ENCODE assay signal across 14 mouse cellular contexts in the genomic region with DNA sequence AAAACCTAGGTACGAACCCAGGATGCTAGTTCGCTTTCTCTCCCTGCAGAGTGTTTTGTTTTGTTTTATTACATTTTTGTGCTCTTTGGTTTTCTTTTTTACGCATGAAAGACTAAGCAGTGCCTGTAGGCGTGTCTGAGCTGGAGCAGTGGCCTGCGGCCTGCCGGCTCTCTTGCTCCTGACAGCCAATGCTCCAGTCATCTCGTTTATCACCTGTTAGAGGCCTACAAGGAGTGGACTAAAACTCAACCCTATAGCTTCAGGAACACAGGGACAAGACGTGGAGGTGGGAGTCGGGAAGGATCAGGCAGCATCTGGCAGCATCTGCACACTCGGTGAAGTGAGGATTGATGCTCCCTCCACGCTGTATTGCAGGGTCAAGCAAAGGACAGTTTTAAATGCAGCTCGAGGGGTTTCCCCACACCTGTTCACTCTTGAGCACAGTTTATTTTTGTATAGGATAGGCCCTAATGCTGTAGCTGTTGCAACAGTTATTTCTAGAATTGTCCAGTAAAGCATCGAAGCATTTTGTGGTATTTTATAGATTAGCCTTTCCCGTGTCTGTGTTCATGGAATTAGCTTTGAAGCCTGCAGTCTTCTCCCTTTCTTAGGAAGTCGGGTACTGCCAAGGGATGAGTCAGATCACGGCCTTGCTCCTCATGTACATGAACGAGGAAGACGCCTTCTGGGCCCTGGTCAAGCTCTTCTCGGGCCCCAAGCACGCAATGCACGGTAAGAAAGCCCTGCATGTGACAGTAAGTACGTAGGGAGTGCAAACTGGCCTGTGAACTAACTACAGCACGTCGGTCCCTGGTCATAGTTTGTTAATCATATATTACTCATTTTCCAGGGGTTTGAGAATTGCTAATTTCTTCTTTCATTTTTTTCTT.
"Had no signal": no experiment of that assay in that cellular context is flagged by ENCODE, and none has a peak within 500 bp of the region (broad histone marks: within the 10 kb centered on the region; RNA-seq: fewer than 3 reads in every experiment).

No protein-coding gene starts in this region.

- DNase-seq: kidney, postnatal 4 days; liver, embryonic 13.5 days; liver, postnatal 0 days; lung, postnatal 14 days; right cerebral cortex, adult 18-20 months; right cerebral cortex, postnatal 25 days; thymus, postnatal 36 days had no signal

- H3K27ac ChIP-seq: layer of hippocampus, adult 2 months; limb, embryonic 13.5 days; liver, embryonic 13.5 days; lung, embryonic 15.5 days; macrophage had no signal

- H3K9me3 ChIP-seq: limb, embryonic 13.5 days; liver, embryonic 13.5 days; lung, embryonic 15.5 days; megakaryocyte, embryonic 14.5 days had no signal

- H3K4me2 ChIP-seq: limb, embryonic 13.5 days; liver, embryonic 13.5 days; lung, embryonic 15.5 days; midbrain, embryonic 11.5 days had no signal

- H3K27me3 ChIP-seq: limb, embryonic 13.5 days; liver, embryonic 13.5 days; lung, embryonic 15.5 days; megakaryocyte, embryonic 14.5 days had no signal

- H3K9ac ChIP-seq: limb, embryonic 13.5 days; liver, embryonic 13.5 days; liver, postnatal 0 days; lung, embryonic 15.5 days had no signal

- H3K4me3 ChIP-seq: layer of hippocampus, adult 2 months; limb, embryonic 13.5 days; liver, embryonic 13.5 days; lung, embryonic 15.5 days; megakaryocyte, embryonic 14.5 days had no signal

- ATAC-seq: liver, postnatal 0 days; midbrain, embryonic 16.5 days had no signal

- H3K4me1 ChIP-seq: liver, embryonic 13.5 days; lung, embryonic 15.5 days had no signal
